Mouse (Mus musculus) thymus, adult 2 months (tissue): ENCODE results near the gene Prkra.
"Not testable (repeated sequence)": the region's sequence is repeated elsewhere in the genome, so short reads cannot be mapped to it uniquely, and the experiment has no call there.

ENCODE experiments used
- CTCF ChIP-seq: fragments of 200-500 bp; IDR thresholded peaks from 2 replicates; pipeline ENCODE4 v1.5.1; 2012; ENCODE audit warnings: mild to moderate bottlenecking, control low read depth, low read length, moderate library complexity, borderline replicate concordance; ENCODE audit not compliant: control insufficient read depth, poor library complexity, insufficient read depth; ENCODE audit errors: extremely low read depth
- POLR2A ChIP-seq: fragments of 200-500 bp; IDR thresholded peaks from 2 replicates; pipeline ENCODE4 v1.6.1; 2012; ENCODE audit warnings: mild to moderate bottlenecking, low read length, control low read depth, moderate library complexity; ENCODE audit not compliant: control insufficient read depth, poor library complexity, insufficient read depth; ENCODE audit errors: extremely low read depth

- TF ChIP-seq CTCF, POLR2A: not testable (repeated sequence)
Measured at GRCm38 (mm10) chr2:76622316-76622715, 25.5 kb downstream of the Prkra start.
